Mouse (Mus musculus): ENCODE measurements around the gene Slc25a31. TPM values are rescaled to one million over a fixed set of nuclear protein-coding genes. Genes with fewer than 3 reads are reported as not detected.

Gene Slc25a31
- total and polyA plus RNA-seq, 3 experiments = not detected

GRCm38 (mm10) chr3:40760746-40761145 is 52.1 kb downstream of the Slc25a31 start:
- Histone ChIP-seq H3K27ac (ENCODE audit: control insufficient read depth, low read depth, low read length) (no peak overlapping the region), H3K9me3 (replicated peaks; ENCODE audit: insufficient read depth, low read length) (no peaks in the 10 kb centered on the region), H3K4me3 (ENCODE audit: control insufficient read depth in 1 of 2, insufficient read depth in 1 of 2, low read depth in 2 of 2, low read length in 2 of 2) (no peak overlapping the region), H3K9ac (ENCODE audit: control insufficient read depth, low read depth, low read length, poor library complexity, severe bottlenecking) (no peak overlapping the region), H3K36me3 (ENCODE audit: control insufficient read depth in 1 of 2, insufficient read depth in 2 of 2, low read length in 2 of 2) (peaks cover 0 to 17% of the 10 kb centered on the region in 2 experiments; a peak in 3 of 4 replicates), H3K79me2 (ENCODE audit: control insufficient read depth, insufficient read depth, low read length, poor library complexity) (no peaks in the 10 kb centered on the region), H3K4me1 (ENCODE audit: control insufficient read depth in 1 of 2, insufficient read depth in 2 of 2, low read length in 2 of 2) (no peaks in the 10 kb centered on the region), H3K27me3 (ENCODE audit: control insufficient read depth in 1 of 2, insufficient read depth in 2 of 2, low read length in 2 of 2) (no peaks in the 10 kb centered on the region)
- TF ChIP-seq NELFE (IDR thresholded peaks at IDR 0.05; ENCODE audit: low read depth, low read length) (no peak), EP300 (IDR thresholded peaks at IDR 0.05; ENCODE audit: low read depth in 1 of 2, low read length in 2 of 2) (no peak), ZNF384 (IDR thresholded peaks at IDR 0.05; ENCODE audit: low read depth, low read length) (no peak), MAZ (IDR thresholded peaks at IDR 0.05; ENCODE audit: low read depth, low read length) (no peak), ZC3H11A (IDR thresholded peaks at IDR 0.05; ENCODE audit: low read depth, low read length) (no peak), CHD1 (IDR thresholded peaks at IDR 0.05; ENCODE audit: low read depth, low read length) (no peak), ZMIZ1 (IDR thresholded peaks at IDR 0.05; ENCODE audit: low read depth, low read length) (no peak), GATA1 (IDR thresholded peaks at IDR 0.05; ENCODE audit: low read depth, low read length) (no peak), MYC (IDR thresholded peaks at IDR 0.05; ENCODE audit: low read depth, low read length) (no peak), HCFC1 (IDR thresholded peaks at IDR 0.05; ENCODE audit: low read depth, low read length) (no peak), BHLHE40 (IDR thresholded peaks at IDR 0.05; ENCODE audit: borderline replicate concordance, low read depth, low read length) (no peak)
- DNase-seq (ENCODE audit: low read depth, low spot score) = no peak

GRCm38 (mm10) chr3:40761312-40761711 is 52.7 kb downstream of the Slc25a31 start:
- DNase-seq (ENCODE audit: low read depth, low spot score) = no peak
- Histone ChIP-seq H3K36me3 (ENCODE audit: control insufficient read depth in 1 of 2, insufficient read depth in 2 of 2, low read length in 2 of 2) (peaks cover 0 to 20% of the 10 kb centered on the region in 2 experiments; a peak in 3 of 4 replicates), H3K27ac (ENCODE audit: control insufficient read depth, low read depth, low read length) (no peak overlapping the region), H3K4me3 (ENCODE audit: control insufficient read depth in 1 of 2, insufficient read depth in 1 of 2, low read depth in 2 of 2, low read length in 2 of 2) (no peak overlapping the region), H3K4me1 (ENCODE audit: control insufficient read depth in 1 of 2, insufficient read depth in 2 of 2, low read length in 2 of 2) (no peaks in the 10 kb centered on the region), H3K9ac (ENCODE audit: control insufficient read depth, low read depth, low read length, poor library complexity, severe bottlenecking) (no peak overlapping the region), H3K79me2 (ENCODE audit: control insufficient read depth, insufficient read depth, low read length, poor library complexity) (no peaks in the 10 kb centered on the region), H3K9me3 (replicated peaks; ENCODE audit: insufficient read depth, low read length) (no peaks in the 10 kb centered on the region), H3K27me3 (ENCODE audit: control insufficient read depth in 1 of 2, insufficient read depth in 2 of 2, low read length in 2 of 2) (no peaks in the 10 kb centered on the region)
- TF ChIP-seq E2F4 (IDR thresholded peaks at IDR 0.05; ENCODE audit: borderline replicate concordance, low read depth, low read length) = no peak

Other genes with a start within 250 kb of the Slc25a31 start
- 10.9 and 12.3 TPM in 2 replicates for gene Intu, start 177.6 kb upstream of the Slc25a31 start, total RNA-seq (2012; rRNA removed)
- gene Intu, start 177.6 kb upstream of the Slc25a31 start, polyA plus RNA-seq (2012; ENCODE audit: insufficient read depth in 1 of 2, insufficient read length in 2 of 2, low read depth in 1 of 2, low replicate concordance in 2 of 2, missing spikeins in 1 of 2) = 1 to 10 TPM in 1 of 2 experiments, not detected in 1; 9.7 TPM
- 35.7 and 37.4 TPM in 2 replicates for gene Hspa4l, start 35.6 kb downstream of the Slc25a31 start, total RNA-seq (2012; rRNA removed)
- gene Hspa4l, start 35.6 kb downstream of the Slc25a31 start, polyA plus RNA-seq (2012; ENCODE audit: insufficient read depth in 1 of 2, insufficient read length in 2 of 2, low read depth in 1 of 2, low replicate concordance in 2 of 2, missing spikeins in 1 of 2) = 10 to 100 TPM; 19.2 to 37.2 TPM
- gene Plk4, start 91.2 kb downstream of the Slc25a31 start, total RNA-seq (2012; rRNA removed) = 60.3 and 71.0 TPM in 2 replicates
- gene Plk4, start 91.2 kb downstream of the Slc25a31 start, polyA plus RNA-seq (2012; ENCODE audit: insufficient read depth in 1 of 2, insufficient read length in 2 of 2, low read depth in 1 of 2, low replicate concordance in 2 of 2, missing spikeins in 1 of 2) = 100 to 1,000 TPM in 1 of 2 experiments, 10 to 100 TPM in 1; 57.6 to 381 TPM
- 3.2 and 4.0 TPM in 2 replicates for gene Mfsd8, start 138.0 kb downstream of the Slc25a31 start, total RNA-seq (2012; rRNA removed)
- gene Mfsd8, start 138.0 kb downstream of the Slc25a31 start, polyA plus RNA-seq (2012; ENCODE audit: insufficient read depth in 1 of 2, insufficient read length in 2 of 2, low read depth in 1 of 2, low replicate concordance in 2 of 2, missing spikeins in 1 of 2) = 1 to 10 TPM in 1 of 2 experiments, not detected in 1; 6.4 TPM
- gene Abhd18, start 138.1 kb downstream of the Slc25a31 start, total RNA-seq (2012; rRNA removed) = 1.3 and 2.9 TPM in 2 replicates
- gene Abhd18, start 138.1 kb downstream of the Slc25a31 start, polyA plus RNA-seq (2012; ENCODE audit: insufficient read depth in 1 of 2, insufficient read length in 2 of 2, low read depth in 1 of 2, low replicate concordance in 2 of 2, missing spikeins in 1 of 2) = 1 to 10 TPM in 1 of 2 experiments, not detected in 1; 3.6 TPM
- not detected in 2 replicates for gene 1700034I23Rik, start 193.7 kb downstream of the Slc25a31 start, total RNA-seq (2012; rRNA removed)
- gene 1700034I23Rik, start 193.7 kb downstream of the Slc25a31 start, polyA plus RNA-seq (2012; ENCODE audit: insufficient read depth in 1 of 2, insufficient read length in 2 of 2, low read depth in 1 of 2, low replicate concordance in 2 of 2, missing spikeins in 1 of 2) = not detected
- 30.1 and 30.4 TPM in 2 replicates for gene Larp1b, start 241.0 kb downstream of the Slc25a31 start, total RNA-seq (2012; rRNA removed)
- gene Larp1b, start 241.0 kb downstream of the Slc25a31 start, polyA plus RNA-seq (2012; ENCODE audit: insufficient read depth in 1 of 2, insufficient read length in 2 of 2, low read depth in 1 of 2, low replicate concordance in 2 of 2, missing spikeins in 1 of 2) = 10 to 100 TPM in 1 of 2 experiments, not detected in 1; 33.3 TPM

Measured in MEL (cell line).